Mouse (Mus musculus): ENCODE data around the gene Hnrnph3.

DNA sequence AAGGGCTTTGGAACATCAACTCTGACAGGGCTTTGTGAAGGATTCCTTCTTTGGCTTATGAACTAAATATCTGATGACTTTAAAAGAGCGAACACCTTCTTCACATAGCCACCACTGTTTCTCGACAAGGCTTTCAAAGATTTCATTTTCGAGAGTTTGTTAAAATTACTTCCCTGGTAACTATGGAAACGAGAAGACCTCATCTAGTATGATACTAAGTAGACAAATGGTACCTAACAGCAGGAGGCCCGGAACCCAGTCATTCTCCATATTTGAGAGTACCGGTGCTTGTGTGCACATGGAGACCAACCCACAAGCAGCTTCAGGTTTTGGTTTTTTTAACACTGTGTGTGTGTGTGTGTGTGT is 2.8 kb upstream of the Hnrnph3 start:
- no peak for TF ChIP-seq CTCF (IDR thresholded peaks at IDR 0.05; ENCODE audit: borderline replicate concordance, insufficient read depth, low read depth, low read length)
- no peak for TF ChIP-seq POLR2A (IDR thresholded peaks at IDR 0.05; ENCODE audit: borderline replicate concordance, insufficient read depth, low read length)
